Mouse (Mus musculus) hindbrain, embryonic 11.5 days (tissue): ENCODE measurements around the gene Cbfa2t2. TPM values are rescaled to one million over a fixed set of nuclear protein-coding genes. Genes with fewer than 3 reads are reported as not detected.

Source experiments
- ATAC-seq: fragments of 200-750 bp; cut with Nextera tagmentation; 2 replicates; pipeline ENCODE4 v1.8.0; 2017; ENCODE audit warnings: mild to moderate bottlenecking, moderate TSS enrichment, moderate library complexity; ENCODE audit not compliant: low FRiP score
- DNase-seq: peaks from one replicate; pipeline ENCODE4 v3.0.0-alpha.2; 2015; ENCODE audit warnings: low spot score
- H3K27ac ChIP-seq: fragments of 300-500 bp; sonication (generic); 2 replicates; pipeline ENCODE4 v1.5.1; 2014; ENCODE audit warnings: mild to moderate bottlenecking, low read depth, low read length
- H3K27me3 ChIP-seq: fragments of 300-500 bp; sonication (generic); 2 replicates; pipeline ENCODE4 v1.6.1; 2014; ENCODE audit warnings: mild to moderate bottlenecking, low read length, moderate library complexity, mixed read lengths; ENCODE audit not compliant: control insufficient read depth, insufficient read depth
- H3K36me3 ChIP-seq: fragments of 300-500 bp; sonication (generic); 2 replicates; pipeline ENCODE4 v1.6.1; 2014; ENCODE audit warnings: mild to moderate bottlenecking, low read length, moderate library complexity, mixed read lengths; ENCODE audit not compliant: control insufficient read depth, insufficient read depth
- H3K4me1 ChIP-seq: fragments of 300-500 bp; sonication (generic); replicated peaks from 2 replicates; pipeline ENCODE4 v1.6.1; 2014; ENCODE audit warnings: low read length, mixed read lengths; ENCODE audit not compliant: control insufficient read depth, insufficient read depth
- H3K4me2 ChIP-seq: fragments of 300-500 bp; sonication (generic); replicated peaks from 2 replicates; pipeline ENCODE4 v1.6.1; 2014; ENCODE audit warnings: mild to moderate bottlenecking, low read depth, low read length
- H3K4me3 ChIP-seq: fragments of 300-500 bp; sonication (generic); 2 replicates; pipeline ENCODE4 v1.5.1; 2014; ENCODE audit warnings: low read depth, low read length
- H3K9ac ChIP-seq: fragments of 300-500 bp; sonication (generic); 2 replicates; pipeline ENCODE4 v1.6.1; 2014; ENCODE audit warnings: low read depth, low read length
- H3K9me3 ChIP-seq: fragments of 300-500 bp; sonication (generic); 2 replicates; pipeline ENCODE4 v1.6.1; 2016; ENCODE audit warnings: low read length; ENCODE audit not compliant: control insufficient read depth
- WGBS: fragments of 180-500 bp; shearing (Covaris S2); extraction: QIAGEN DNeasy Blood & Tissue Kit; methylation state at CpG from one replicate; pipeline ENCODE4 v1.1.7; 2014; 5-methylcytosine and 5-hydroxymethylcytosine counted together
- polyA plus RNA-seq: library from polyadenylated mRNA; unstranded; fragments of >200 nt; fragmentation: Nextera tagmentation; extraction: Ambion mirVana; gene quantifications from 2 replicates; pipeline ENCODE4 v1.2.1, GENCODE M21; 2014

Gene Cbfa2t2
- polyA plus RNA-seq, 1 experiment from 2014 or later: 68.2 TPM

GRCm38 (mm10) chr2:154420942-154421731, 15.1 kb upstream of the Cbfa2t2 start:
- no peak overlapping the region for H3K9ac ChIP-seq
- peak; percentile 78 for DNase-seq
- WGBS: 18% methylated on average over 7 of the region's 7 CpGs

DNA sequence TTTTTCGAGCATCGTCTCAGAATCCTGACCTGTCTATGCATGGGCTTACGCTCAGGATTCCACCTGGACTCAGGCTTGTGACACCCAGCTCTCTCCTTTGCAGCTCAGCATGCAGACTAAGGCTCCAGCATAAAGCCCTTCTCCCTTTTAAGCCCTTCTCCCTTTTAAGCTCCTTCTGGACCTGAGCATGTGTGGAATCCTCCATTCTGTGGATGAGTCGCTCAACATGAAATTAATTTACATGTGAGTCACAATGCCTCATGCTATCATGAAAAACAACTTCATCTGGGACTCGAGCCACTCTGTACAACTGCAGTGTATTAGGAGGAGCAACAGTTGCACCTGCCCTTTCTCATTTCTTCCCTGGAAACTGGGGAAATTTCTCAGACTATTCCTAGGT, 14.1 kb upstream of the Cbfa2t2 start:
- H3K9ac ChIP-seq: no peak overlapping the region
- peaks cover 6% of the 10 kb centered on the region; the same call in 1 of the 2 replicates for H3K4me1 ChIP-seq
- no peak for DNase-seq
- H3K27me3 ChIP-seq: no peaks in the 10 kb centered on the region
- H3K9me3 ChIP-seq: no peaks in the 10 kb centered on the region; the same call in 1 of the 2 replicates
- ATAC-seq: no peak
- H3K27ac ChIP-seq: peak overlapping the region; percentile 86; the same call in 1 of the 2 replicates
- H3K36me3 ChIP-seq: no peaks in the 10 kb centered on the region
- no peak overlapping the region for H3K4me2 ChIP-seq
- WGBS: 69% methylated on average over 5 of the region's 5 CpGs
- H3K4me3 ChIP-seq: no peak overlapping the region

More at GRCm38 (mm10) chr2:154420942-154421731, 15.1 kb upstream of the Cbfa2t2 start:
- no peaks in the 10 kb centered on the region for H3K27me3 ChIP-seq
- H3K27ac ChIP-seq: peak overlapping the region; percentile 86
- H3K4me2 ChIP-seq: no peak overlapping the region
- H3K36me3 ChIP-seq: no peaks in the 10 kb centered on the region
- H3K4me3 ChIP-seq: no peak overlapping the region
- ATAC-seq: peak; percentile 89
- peaks cover 6% of the 10 kb centered on the region; the same call in 1 of the 2 replicates for H3K4me1 ChIP-seq
- no peaks in the 10 kb centered on the region; the same call in 1 of the 2 replicates for H3K9me3 ChIP-seq

DNA sequence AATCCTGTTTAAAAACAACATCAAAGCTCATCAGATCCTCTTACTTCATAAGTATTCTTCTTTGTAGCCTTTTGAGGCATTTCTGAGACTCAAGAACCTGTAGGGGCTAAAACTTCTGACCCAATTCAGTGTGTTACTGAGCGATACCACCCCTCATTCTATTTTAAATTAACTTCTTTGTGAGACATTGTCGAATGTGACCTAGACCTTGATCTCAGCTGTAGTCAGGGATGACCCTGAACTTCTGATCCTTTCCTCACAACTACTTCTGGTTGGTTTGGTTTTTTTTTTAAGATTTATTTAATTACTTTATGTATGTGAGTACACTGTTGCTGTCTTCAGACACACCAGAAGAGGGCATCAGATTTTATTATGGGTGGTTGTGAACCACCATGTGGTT, 12.7 kb upstream of the Cbfa2t2 start:
- H3K4me2 ChIP-seq: no peak overlapping the region
- H3K9ac ChIP-seq: no peak overlapping the region
- peaks cover 8% of the 10 kb centered on the region; the same call in 1 of the 2 replicates for H3K4me1 ChIP-seq
- ATAC-seq (no peak), DNase-seq (no peak)
- no peaks in the 10 kb centered on the region for H3K27me3 ChIP-seq
- no peaks in the 10 kb centered on the region for H3K36me3 ChIP-seq
- H3K27ac ChIP-seq: no peak overlapping the region
- 89% methylated on average over 2 of the region's 2 CpGs for WGBS
- no peak overlapping the region for H3K4me3 ChIP-seq
- no peaks in the 10 kb centered on the region; the same call in 1 of the 2 replicates for H3K9me3 ChIP-seq

- 87% methylated on average over 3 of the region's 3 CpGs for WGBS
- ATAC-seq (no peak), DNase-seq (no peak)
- Histone ChIP-seq H3K9ac (no peak overlapping the region), H3K4me1 (peaks cover 8% of the 10 kb centered on the region; the same call in 1 of the 2 replicates), H3K9me3 (no peaks in the 10 kb centered on the region; the same call in 1 of the 2 replicates), H3K27ac (peak overlapping the region; percentile 92), H3K4me3 (no peak overlapping the region), H3K36me3 (no peaks in the 10 kb centered on the region), H3K4me2 (no peak overlapping the region; the same call in 1 of the 2 replicates), H3K27me3 (no peaks in the 10 kb centered on the region)
Measured at GRCm38 (mm10) chr2:154425522-154425921, 10.8 kb upstream of the Cbfa2t2 start.

GRCm38 (mm10) chr2:154426188-154426904, 9.9 kb upstream of the Cbfa2t2 start:
- Histone ChIP-seq H3K4me2 (peak overlapping the region; percentile 41), H3K27me3 (no peaks in the 10 kb centered on the region), H3K36me3 (no peaks in the 10 kb centered on the region), H3K4me3 (peak overlapping the region; percentile 27), H3K27ac (peak overlapping the region; percentile 92), H3K9me3 (no peaks in the 10 kb centered on the region; the same call in 1 of the 2 replicates), H3K4me1 (peaks cover 3% of the 10 kb centered on the region; the same call in 1 of the 2 replicates), H3K9ac (peak overlapping the region; percentile 60)
- WGBS: under 1% methylated on average over 24 of the region's 25 CpGs
- DNase-seq (peak; percentile 81), ATAC-seq (peak; percentile 94)

- no peaks in the 10 kb centered on the region for H3K36me3 ChIP-seq
- no peak overlapping the region; the same call in 1 of the 2 replicates for H3K4me3 ChIP-seq
- peak overlapping the region; percentile 92 for H3K27ac ChIP-seq
- WGBS: 22% methylated on average over 11 of the region's 11 CpGs
- H3K9me3 ChIP-seq: no peaks in the 10 kb centered on the region; the same call in 1 of the 2 replicates
- DNase-seq: peak; percentile 37
- peaks cover 3% of the 10 kb centered on the region; the same call in 1 of the 2 replicates for H3K4me1 ChIP-seq
- peak overlapping the region; percentile 41; the same call in 1 of the 2 replicates for H3K4me2 ChIP-seq
- ATAC-seq: no peak
- no peaks in the 10 kb centered on the region for H3K27me3 ChIP-seq
- H3K9ac ChIP-seq: peak overlapping the region; percentile 60
Measured at GRCm38 (mm10) chr2:154426905-154427852, 9.1 kb upstream of the Cbfa2t2 start.

DNA sequence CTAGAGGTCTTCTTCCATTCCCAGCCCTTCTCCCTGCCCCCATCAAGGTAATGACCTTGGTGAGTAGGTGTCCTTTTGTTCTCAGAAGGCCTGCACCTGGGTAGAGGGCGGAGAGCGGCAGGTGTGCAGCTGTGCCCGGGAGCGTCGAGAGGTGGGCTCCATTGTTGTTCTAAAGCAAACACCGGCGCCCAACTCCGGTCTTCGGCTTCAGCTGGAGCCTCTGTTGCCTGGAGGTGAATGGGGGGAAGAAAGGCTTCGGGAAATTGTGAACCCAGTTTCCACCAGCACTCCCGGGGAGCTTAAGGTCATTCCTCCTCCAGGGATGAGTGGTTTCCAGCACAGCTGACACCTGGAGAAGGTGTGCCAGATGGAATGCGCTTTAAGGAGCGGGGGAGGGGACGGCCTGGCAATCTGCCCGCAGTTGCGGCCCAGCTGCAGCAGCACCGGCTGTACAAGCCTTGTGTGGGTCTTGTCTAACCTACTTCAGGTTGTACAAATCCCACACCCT, 8.4 kb upstream of the Cbfa2t2 start:
- no peak for ATAC-seq
- Histone ChIP-seq H3K27ac (peak overlapping the region; percentile 92), H3K9ac (0 out of 2 replicates have a peak overlapping the region, but pooled peaks have one; percentile 34), H3K36me3 (no peaks in the 10 kb centered on the region), H3K4me3 (no peak overlapping the region), H3K4me1 (peaks cover 3% of the 10 kb centered on the region; the same call in 1 of the 2 replicates), H3K27me3 (no peaks in the 10 kb centered on the region), H3K9me3 (no peaks in the 10 kb centered on the region; the same call in 1 of the 2 replicates), H3K4me2 (no peak overlapping the region)
- 13% methylated on average over 17 of the region's 17 CpGs for WGBS
- peak; percentile 42 for DNase-seq
